Mouse (Mus musculus): ENCODE measurements around the gene Fbxl3. TPM values are rescaled to one million over a fixed set of nuclear protein-coding genes. Genes with fewer than 3 reads are reported as not detected.

Gene Fbxl3
- total RNA-seq, 2 experiments from 2014 or later: 95.1 to 97.8 TPM

DNA sequence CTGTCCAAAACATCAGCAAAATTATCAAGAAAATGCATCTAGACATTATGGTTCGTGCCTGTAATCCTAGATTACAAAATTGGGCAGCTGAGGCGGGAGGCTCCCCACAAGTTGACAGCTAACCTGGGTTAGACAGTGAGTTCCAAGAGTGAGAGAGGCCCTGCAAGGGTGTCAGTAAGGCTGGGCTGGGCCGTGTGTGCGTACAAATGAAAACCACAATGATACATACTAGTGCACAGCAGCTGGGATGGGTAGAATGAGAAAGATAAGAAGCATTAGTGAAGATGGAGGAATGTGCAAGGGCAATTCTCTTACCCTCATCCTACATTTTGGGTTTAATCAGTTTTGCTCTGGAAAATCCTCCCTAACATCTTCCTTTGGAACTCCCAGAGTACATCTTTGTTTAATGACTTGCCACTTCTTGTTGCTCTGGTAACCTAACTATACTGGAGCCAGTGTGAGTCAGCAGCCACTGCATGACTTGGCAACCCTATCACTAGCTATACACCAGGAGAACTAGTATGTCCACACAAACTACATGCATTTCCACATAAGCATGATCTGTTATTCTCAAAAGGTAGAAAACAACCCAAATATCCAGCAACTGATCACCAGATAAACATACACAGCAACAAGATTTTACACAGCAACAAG is 12.6 kb downstream of the Fbxl3 start:
- DNase-seq (ENCODE audit: low spot score in 2 of 2): no peak

GRCm38 (mm10) chr14:103085840-103086533 is 13.4 kb downstream of the Fbxl3 start:
- no peak for DNase-seq (ENCODE audit: low spot score in 2 of 2)

- peak in 1 of 2 experiments; percentile 55 for DNase-seq (ENCODE audit: low spot score in 2 of 2)
Measured at GRCm38 (mm10) chr14:103079209-103079977, 20.0 kb downstream of the Fbxl3 start.

- no peak for DNase-seq (ENCODE audit: low spot score in 2 of 2)
Measured at GRCm38 (mm10) chr14:103078006-103078912, 21.1 kb downstream of the Fbxl3 start.

GRCm38 (mm10) chr14:103077272-103078005 is 21.9 kb downstream of the Fbxl3 start:
- no peak for DNase-seq (ENCODE audit: low spot score in 2 of 2)

DNA sequence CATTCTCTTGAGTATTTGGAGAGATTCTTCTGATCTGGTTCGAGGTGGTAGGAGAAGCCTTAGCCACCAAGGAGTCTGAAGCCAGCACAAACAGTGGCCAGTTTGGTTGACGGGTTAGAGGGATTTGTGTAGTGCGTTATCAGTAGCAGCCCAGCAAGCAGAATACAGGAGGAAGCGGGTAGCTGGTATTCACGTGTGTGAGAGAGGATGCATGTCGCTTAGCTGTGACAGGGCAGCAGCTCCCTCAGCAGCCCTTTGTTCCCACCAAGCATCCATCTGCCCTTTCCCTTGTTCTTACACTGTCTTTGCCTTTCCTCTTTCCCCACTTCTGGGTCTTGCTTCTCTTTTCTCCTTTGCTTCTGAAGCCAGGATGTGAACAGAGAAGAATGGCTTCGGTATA is 24.2 kb downstream of the Fbxl3 start:
- DNase-seq (ENCODE audit: low spot score in 2 of 2): no peak

GRCm38 (mm10) chr14:103073825-103074224 is 25.5 kb downstream of the Fbxl3 start:
- DNase-seq (ENCODE audit: low spot score in 2 of 2): no peak

DNA sequence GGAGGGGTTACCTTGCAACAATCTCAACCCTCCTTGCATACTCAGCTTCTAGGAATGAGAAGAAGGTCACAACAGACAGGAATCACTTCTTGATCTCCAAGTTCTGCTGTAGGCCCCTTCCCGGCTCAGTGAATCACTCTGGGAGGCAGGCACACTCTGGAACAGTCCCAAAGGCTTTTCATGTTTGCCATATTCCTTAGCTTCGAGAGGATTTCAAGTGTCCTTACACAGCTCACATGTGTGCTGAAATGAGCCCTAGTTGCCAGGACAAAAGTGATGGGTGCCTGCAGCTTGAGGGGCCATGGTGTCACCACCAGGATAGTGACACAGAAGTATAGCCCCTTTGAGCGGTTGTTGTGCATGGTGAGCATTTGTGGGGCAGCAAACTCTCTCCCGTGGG is 26.6 kb downstream of the Fbxl3 start:
- no peak for DNase-seq (ENCODE audit: low spot score in 2 of 2)

DNA sequence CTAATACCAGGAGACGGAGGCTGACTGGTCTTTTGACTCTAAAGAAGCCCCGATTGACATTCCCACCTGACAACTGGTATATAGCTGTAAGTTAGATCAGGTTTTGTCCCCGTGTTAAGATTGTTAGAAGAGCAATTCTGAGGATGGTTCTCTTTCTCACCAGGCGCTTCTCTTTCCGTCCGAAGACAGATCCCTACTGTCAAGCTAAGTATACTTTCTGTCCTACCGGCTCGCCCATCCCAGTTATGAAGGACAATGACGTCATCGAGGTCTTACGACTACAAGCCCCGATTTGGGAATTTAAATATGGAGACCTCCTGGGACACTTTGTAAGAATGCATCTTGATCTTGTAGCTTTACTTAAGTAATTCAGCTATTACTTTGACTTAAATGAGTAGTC is 27.9 kb downstream of the Fbxl3 start:
- DNase-seq (ENCODE audit: low spot score in 2 of 2): no peak

DNA sequence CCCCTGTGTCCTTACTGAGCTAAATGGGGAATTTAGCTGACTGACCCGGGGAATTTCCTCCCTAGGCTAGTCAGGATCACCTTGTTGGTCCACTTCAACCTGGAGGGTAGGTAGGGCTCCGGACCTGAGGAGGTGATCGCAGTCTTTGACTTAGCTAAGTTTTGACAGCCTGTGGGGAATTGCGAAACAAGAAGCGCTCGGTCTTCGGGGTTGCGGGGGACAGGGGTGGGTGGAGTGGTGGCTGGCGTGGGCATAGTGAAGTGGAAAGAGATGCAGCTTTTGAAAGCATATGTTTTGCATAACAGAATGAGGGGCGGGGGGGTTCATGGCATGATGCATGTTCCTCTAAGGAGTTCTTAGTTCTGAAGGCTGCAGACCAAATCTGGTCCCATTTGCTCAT is 28.6 kb downstream of the Fbxl3 start:
- DNase-seq (ENCODE audit: low spot score in 2 of 2): no peak

GRCm38 (mm10) chr14:103069864-103070611 is 29.3 kb downstream of the Fbxl3 start, which contains the start of gene Cln5:
Gene Cln5 (plus strand): TSS chr14:103070216.
- peak; percentile 85 to 93 for DNase-seq (ENCODE audit: low spot score in 2 of 2)

DNA sequence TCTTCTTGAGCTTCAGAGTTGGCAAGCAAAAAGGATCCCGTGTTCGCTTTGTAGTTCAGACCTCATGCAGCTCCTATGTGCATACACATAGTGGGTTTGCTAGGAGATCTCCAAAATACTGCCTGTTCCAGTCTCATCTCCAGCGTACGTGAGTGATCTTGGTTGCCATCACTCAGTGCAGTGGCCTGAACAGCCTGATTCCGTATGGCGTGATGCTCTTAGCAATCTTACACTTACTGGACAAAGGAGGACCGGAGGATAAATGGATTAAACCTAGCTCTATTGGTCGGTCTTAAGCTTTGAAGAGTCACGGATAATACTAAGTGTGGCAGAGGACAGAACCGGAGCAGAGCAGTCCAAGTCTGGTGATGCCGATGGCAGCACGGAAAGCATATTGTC is 29.9 kb downstream of the Fbxl3 start:
- DNase-seq (ENCODE audit: low spot score in 2 of 2): no peak

GRCm38 (mm10) chr14:103065294-103066167 is 33.8 kb downstream of the Fbxl3 start:
- DNase-seq (ENCODE audit: low spot score in 2 of 2): peak; percentile 77 to 88

DNA sequence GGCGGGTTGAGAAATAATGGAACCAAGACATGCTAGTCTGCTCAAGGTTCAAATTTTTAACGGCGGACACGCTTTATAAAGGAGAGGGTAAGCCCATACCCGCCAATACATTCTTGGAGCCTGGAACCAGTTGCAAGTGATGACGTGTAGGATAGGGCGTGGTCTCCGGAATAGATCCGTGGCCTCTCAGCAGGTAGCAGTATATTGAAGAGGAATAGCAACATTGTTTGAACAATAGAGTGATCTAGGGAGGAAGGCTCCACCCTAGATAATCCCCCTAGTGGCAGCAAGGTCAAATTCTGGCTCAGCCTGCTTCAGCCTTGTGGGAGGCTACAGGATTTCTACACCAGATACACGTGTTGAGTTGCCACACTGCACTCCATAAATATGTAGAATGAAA is 39.9 kb downstream of the Fbxl3 start:
- no peak for DNase-seq (ENCODE audit: low spot score in 2 of 2)

GRCm38 (mm10) chr14:103058998-103059397 is 40.4 kb downstream of the Fbxl3 start:
- DNase-seq (ENCODE audit: low spot score in 2 of 2): no peak

GRCm38 (mm10) chr14:103056601-103057000 is 42.8 kb downstream of the Fbxl3 start:
- no peak for DNase-seq (ENCODE audit: low spot score in 2 of 2)

- no peak for DNase-seq (ENCODE audit: low spot score in 2 of 2)
Measured at GRCm38 (mm10) chr14:103054731-103055130, 44.6 kb downstream of the Fbxl3 start.

DNA sequence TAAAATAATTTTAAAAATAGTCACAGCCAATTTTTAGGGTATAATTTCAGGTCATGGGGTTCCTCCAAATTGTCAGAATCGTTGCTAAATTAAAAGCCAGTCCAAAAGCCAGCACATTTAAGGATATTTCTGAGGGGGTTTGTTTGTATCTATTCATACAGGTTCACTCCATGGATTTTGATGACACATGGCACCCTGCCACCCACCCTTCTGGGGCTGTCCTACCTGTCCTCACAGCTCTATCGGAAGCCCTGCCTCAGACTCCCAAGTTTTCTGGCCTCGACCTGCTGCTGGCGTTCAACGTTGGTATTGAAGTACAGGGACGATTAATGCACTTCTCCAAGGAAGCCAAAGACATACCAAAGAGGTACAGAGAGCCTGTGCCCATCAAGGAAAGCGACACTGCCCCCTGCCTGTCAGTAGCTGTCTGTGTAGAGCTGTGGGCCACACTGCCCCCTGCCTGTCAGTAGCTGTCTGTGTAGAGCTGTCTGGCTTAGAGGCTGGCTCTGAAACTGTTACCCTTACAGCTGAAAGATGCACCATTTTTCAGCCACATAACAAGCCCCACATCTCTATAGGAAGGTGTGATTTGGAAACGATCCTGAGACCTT is 48.1 kb downstream of the Fbxl3 start:
- DNase-seq (ENCODE audit: low spot score in 2 of 2): peak; percentile 72 to 83

Data from left cerebral cortex, adult 18-20 months (tissue).